Mouse (Mus musculus): ENCODE results near the gene Srgn.

Gene Srgn

GRCm38 (mm10) chr10:62527351-62527750 is at the start of gene Srgn:
TSS of gene Srgn (minus strand) at chr10:62527451.
- no peak for DNase-seq

DNA sequence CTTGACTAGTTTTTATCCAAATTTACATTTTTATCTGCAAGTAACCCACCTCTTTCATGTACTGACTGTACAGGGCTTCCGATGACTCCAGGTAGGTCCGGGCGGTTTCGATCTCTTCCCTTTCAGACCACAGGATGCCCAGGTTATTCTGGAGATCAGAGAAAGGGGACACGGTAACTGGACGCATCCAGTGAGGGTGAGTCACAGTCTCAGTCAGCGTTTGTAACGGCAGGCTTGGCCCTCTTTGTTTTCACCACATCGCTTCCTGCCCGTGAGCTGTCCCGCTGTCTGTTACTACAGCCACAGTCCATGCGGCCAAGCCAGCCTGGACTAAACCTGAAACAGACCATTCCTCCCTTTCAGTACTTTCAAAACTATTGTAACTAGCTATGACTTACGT is 47.8 kb upstream of the Srgn start:
- no peak for DNase-seq

DNA sequence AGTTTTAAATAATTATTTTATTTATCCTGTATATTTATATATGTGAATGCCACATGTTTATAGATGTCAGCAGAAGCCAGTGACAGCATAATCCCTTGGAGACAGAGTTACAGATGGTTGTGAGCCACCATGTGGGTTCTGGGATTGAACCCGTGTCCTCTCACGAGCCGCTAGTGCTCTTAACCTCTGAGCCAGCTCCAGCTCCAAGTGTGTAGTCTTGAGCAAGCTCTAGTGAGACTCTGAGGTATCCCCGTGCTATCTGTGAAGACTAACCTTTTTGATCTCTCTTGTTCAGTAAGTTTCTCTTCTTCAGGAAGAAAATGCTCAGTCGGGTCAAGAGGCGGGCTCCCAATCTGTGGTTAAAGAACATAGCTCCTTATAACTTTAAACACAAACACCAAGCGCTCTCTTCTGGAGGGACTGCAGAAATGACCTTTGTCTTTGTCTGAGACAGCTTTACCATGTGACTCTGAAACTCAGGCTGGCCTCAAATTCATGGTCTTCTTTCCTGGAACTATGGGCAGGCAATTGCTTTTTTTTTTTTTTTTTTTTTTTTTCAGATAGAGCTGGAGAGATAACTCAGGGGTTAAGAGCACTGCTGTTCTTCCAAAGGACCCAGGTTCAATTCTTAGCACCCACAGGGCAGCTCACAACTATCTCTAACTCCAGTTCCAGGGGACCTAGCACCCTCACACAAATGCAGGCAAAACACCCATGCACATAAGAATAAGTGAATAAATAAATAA is 43.0 kb upstream of the Srgn start:
- no peak for DNase-seq

GRCm38 (mm10) chr10:62568861-62569260 is 41.6 kb upstream of the Srgn start:
- DNase-seq: no peak

- DNase-seq: no peak
Observed at GRCm38 (mm10) chr10:62557736-62558135, 30.5 kb upstream of the Srgn start.

GRCm38 (mm10) chr10:62556558-62556901 is 29.3 kb upstream of the Srgn start:
- no peak for DNase-seq

- no peak for DNase-seq
Observed at GRCm38 (mm10) chr10:62555705-62556557, 28.7 kb upstream of the Srgn start.

GRCm38 (mm10) chr10:62553611-62554091 is 26.4 kb upstream of the Srgn start:
- DNase-seq: no peak

GRCm38 (mm10) chr10:62550787-62551300 is 23.6 kb upstream of the Srgn start:
- peak; percentile 57 for DNase-seq

DNA sequence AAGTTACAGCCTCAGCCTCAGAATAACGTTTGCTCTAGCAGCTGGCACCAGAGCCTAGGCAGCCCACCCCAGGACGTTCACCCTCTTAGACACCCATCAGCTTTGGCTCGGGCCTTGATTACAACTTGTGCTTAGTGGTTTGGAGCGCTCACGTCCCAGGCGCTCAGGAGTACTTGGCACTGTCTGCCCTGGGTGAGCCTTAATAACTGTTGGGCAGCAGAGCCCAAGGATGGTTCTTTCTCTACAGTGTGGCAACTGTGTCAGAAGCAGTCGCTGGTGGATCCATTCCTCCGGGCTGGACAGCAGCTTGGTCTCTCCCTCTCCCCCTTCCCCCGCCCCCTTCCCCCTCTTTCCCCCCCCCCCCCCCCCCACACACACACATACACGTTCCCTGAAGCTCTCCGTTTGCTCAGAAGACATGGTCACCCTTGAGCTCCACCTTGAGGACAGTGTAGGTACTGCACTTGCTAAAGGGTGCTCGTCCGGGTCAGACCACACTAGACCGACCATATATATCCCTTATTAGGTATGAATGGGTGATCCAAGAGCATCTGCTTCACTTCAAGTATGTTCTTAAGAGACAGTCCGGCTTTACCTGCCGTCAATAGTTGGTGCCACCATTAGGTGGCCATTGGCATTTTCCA is 22.4 kb upstream of the Srgn start:
- peak; percentile 47 for DNase-seq

DNA sequence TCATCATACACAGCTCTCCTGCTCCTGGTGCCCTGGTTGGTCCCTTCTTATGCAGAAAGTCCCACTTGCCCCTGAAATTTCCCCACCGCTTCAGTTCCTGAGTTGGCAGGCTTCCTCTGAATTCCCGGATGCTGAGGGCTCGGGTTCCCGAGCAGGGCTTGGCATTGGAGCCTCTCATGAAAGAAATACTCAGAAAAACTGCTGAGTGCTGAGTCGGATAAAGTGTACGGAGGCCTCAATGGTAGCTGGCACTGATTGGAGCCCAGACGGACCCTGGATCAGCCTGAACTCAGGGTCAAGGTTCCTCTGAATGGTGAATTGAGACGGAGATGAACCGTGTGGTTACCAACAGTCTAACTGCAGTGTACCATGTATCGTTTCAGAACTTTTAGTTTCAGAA is 19.2 kb upstream of the Srgn start:
- DNase-seq: no peak

DNA sequence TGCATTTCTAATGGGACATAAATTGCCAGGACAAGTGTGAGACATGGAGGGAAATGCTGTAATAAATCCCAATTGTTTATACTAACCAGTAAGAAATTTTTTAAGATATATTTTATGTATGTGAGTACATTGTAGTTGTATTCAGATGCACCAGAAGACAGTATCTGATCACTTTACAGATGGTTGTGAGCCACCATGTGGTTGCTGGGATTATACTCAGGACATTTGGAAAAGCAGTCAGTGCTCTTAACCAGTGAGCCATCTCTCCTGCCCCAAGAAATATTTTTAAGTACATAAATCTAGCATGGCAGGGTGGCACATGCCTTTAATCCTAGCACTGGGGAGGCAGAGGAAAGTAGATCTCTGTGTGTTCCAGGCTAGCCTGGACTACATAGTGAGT is 18.5 kb upstream of the Srgn start:
- no peak for DNase-seq

DNA sequence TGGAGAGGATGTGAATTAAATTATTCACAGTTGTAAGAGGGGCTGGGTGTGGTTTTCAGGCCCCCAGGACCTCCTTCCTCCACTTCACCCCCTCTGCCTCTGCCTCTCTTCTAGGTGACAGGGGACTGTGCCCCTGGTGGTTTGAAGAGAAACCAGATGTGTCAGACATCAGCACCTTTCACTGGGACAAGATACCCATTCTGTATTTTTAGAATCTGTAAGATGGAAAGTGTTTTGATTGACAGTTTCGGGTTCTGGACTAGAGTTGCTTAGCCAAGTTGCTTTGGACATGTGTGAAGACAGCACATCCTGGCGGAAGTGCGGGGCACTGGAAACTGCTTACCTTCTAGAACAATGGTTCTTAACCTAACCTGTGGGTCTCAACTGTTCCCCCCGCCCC is 17.1 kb upstream of the Srgn start:
- DNase-seq: no peak

DNA sequence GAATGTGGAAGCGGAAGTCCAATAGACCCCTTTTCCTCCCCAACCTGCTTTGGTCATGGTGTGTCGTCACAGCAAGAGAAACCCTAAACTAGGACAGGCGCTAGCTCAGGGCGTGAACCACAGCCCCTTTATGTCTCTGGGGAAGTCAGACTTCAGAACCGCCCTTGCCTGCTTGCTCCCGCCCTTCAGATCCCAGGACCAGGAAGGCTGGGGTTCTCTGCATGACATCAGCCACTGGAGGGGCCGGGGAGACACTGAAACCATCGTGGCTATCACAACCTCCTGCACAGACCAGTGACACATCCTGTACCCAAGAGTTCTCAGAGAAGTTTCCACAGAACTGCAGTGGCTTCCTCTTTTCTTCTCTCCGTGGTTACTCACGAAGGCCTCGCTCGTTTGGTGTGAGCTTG is 16.2 kb upstream of the Srgn start:
- no peak for DNase-seq

GRCm38 (mm10) chr10:62542928-62543327 is 15.7 kb upstream of the Srgn start:
- no peak for DNase-seq

DNA sequence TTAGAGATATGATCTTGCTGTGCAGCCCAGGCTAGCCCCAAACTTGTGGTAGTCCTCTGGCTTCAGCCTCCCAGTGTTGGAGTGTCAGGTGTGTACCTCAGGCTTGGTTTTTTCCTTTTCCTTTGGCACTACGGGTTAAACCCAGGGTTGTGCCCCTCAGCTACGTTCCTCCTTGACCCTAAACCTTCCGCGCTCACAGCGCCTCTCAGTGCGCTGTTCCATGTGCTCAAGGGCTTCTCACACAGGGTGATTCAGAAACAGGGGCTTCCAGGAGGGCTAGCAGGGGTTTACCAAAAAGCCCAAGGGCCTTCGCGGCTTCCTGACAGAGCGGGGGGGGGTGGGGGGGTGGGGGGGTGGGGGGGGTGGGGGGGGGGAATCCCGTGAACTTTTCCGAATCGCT is 15.3 kb upstream of the Srgn start:
- DNase-seq: no peak

DNA sequence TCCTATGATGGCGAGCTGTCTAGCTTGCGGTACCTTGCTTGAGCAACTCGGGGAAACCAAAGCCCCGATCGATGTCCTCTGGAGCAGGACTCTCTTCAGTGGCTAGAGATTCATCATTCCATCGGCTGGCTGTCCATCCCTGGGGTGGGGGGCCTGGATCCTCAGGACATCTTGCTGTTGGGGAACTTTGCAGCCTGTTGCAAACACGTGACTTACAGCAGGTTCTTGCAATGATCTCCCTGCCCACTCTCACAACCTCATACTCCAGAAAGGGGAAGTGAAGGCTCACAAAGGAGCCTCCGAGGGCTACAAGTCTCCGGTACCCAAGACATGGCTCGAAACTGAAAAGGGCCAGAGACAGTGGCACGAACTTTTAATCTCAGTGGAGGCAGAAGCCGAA is 14.2 kb upstream of the Srgn start:
- no peak for DNase-seq

DNA sequence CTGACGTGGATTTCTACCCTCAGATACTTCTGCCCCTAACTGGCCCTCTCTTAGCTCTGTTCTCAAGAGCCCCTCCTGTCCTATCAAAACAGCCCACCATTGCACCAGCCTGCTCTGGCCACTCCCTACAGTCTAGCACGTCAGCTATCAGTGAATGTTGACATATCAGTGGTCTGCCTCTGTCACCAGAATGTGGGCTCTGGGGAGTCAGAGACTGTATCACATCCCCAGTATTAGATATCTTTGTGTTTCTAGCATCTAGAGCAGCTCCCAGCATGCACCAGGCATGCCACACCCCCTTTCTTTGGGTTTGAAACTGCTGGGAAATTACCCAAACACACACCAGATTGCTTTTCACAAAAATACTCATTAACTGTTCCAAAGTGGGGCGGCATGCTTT is 13.5 kb upstream of the Srgn start:
- no peak for DNase-seq

DNA sequence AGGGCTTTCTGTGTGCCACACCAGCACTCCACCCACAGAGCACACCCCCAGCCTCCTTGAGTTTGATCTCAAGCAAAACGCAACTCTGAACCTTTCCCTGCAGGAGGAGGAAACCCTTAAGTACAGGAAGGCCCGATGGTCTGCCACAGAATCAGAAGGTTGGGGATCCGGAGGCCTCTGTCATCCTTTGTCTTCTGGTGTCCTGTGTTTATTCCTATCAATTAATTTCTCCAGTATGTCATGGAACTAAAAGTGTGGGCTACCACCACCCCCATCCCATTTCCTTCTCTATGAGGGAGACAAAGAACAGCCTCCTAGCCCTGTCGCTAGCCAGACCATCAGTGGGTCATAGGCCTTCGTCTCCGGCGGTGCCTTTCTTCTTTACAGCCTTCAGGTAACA is 7.3 kb upstream of the Srgn start:
- no peak for DNase-seq

DNA sequence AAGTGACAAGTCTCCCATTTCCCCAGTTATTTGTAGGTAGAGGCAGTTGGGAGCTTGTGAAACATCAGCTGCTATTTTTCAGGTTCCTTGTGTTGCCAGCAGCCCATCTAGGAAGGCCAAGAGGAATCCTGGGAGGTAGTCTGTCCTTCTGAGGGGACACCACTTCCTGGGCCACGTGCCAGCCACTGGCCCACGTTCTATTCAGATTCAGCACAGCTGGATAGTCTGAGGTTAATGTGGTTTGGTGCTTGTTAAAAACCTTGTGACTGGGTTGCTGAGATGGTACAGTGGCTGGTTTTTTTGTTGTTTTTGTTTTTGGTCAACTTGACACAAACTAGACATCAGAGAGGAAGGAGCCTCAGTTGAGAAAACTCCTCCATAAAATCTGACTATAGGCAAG is 5.6 kb upstream of the Srgn start:
- no peak for DNase-seq

- no peak for DNase-seq
Observed at GRCm38 (mm10) chr10:62530183-62530582, 2.9 kb upstream of the Srgn start.

DNA sequence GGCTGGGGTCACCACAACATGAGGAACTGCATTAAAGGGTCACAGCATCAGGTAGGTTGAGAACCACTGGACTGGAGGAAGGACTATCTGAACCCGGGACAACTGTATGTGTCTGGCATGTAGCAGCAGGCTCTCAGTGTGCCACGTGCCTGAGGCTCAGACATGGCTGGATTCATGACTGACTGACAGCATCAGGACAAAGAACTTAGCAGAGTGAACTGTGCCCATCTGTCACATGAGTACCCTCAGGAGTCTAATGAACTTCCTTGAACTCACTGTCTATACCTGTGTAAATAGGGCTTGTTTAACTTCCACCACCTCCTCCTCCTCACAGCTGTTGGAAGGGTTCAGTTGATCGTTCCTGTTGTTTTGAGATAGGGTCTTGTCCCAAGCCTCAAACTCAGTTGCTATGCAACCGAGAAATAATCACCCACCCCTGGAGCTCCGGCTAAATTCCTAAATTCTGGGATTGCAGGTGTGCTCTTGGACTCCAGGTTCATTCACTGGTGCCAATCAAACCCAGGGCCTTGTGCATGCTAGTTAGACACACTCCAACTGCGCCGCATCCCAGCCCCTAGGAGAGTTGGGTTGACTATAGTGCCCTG is 4.8 kb downstream of the Srgn start:
- no peak for DNase-seq

DNA sequence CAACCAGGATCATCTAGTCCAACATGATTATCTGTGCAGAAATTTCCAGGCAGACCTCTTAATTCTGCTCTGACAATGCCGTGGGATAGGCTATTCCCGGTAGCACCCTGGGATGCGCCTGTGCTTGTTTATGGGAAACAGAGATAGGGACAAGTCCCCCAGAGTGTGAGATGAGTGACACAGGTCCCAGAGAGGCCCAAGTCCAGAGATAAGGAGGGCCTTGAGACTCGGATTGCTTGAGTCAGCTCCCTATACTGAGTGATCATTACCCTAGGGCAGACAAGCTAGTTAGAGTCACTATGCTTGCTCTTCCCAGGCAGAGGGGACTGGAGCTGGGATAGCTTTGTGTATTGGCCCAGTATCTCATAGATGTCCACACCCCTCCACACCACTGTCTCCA is 5.5 kb downstream of the Srgn start:
- DNase-seq: no peak

Data from right cerebral cortex, adult 18-20 months (tissue).